Mouse (Mus musculus): ENCODE measurements around the gene Gsdma3.

DNA sequence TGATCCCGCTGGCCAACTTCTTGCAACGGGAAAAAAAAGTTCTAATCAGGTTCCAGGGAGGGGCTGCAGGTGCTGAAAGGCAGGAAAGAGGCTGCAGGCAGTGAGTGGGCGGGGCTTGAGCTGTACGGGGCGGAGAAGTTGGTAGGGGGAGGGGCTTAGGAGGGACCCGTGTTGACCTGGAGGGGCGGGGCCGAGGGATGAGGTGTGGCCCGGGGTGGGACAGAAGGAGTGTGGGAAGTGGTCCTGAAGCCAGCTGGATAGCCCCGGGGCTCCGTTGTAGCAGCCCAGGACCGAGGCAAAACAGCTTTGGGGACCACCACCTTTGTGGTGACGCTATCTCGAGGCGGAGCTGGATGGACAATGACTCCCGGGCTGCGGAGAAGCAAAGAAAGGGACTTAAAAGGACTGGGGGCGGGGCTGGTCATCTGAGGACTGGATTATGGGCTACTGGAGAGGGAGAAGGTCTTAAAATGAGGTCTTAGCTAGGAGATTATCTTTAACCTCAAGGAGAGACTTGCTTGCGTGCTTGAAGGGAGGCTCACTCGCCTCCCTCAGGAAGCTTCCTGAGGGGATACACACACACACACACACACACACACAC lies 24.0 kb upstream of the Gsdma3 start:
- TF ChIP-seq GATA1 (IDR thresholded peaks at IDR 0.05; ENCODE audit: borderline replicate concordance, low read length) (no peak), FLI1 (IDR thresholded peaks at IDR 0.05; ENCODE audit: low read length) (no peak)

All from megakaryocyte, embryonic 14.5 days (primary cell).